Mouse (Mus musculus): Measurements from ENCODE around the gene Papln. TPM values are rescaled to one million over a fixed set of nuclear protein-coding genes. Genes with fewer than 3 reads are reported as not detected.

Papln gene
- polyA plus RNA-seq, 1 experiment: 2.1 TPM

DNA sequence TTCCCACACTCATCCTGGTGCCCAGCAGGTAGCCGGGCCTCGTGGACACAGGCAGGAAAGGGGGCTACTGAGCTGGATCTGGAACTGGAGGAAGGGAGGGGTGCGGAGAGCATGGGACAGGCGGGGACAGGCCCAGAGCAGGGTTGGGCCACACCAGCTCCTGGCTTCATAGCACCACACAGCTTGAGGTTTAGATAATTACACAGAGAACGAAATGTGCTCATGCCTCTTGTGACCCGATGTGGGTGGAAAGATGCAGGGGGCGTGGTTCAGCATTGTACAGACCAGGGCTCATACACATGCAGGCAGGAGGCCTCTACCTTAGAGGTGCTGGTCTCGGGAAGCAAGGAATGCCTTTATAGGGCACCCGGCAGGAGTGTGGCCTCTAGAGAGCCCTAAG is 4.4 kb downstream of the Papln start:
- no peak for DNase-seq (ENCODE audit: low spot score)

DNA sequence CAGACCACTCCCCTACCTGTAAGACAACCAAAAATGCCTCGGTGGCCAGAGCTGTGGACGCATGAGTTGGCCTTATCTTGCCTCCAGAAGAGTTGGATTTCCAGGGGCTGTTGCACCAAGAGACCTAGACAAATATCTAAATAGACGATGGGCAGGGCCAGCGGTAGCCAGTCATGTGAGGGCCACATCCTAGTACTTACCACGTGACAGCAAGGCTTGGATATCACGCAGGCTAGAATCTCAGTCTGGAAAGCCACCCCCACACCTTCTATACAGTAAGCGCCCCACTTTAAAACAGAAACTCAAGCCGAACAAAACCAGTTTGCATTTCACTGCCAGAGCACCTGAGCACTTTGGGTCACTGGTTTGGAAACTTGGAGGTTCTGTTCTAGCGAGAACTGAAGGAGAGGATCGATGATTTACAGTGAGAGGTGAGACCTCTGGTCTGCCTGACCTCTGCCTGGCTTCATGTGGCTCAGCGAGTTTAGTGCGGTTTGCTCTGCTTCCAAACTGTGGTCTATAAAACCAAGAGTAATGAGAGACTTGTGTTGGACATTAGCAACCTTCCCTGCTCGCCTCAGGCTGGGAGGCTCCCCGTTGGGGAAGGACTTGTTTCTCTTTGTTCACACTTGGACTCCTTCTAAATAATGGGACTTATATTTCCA is 4.9 kb downstream of the Papln start:
- DNase-seq (ENCODE audit: low spot score): no peak

DNA sequence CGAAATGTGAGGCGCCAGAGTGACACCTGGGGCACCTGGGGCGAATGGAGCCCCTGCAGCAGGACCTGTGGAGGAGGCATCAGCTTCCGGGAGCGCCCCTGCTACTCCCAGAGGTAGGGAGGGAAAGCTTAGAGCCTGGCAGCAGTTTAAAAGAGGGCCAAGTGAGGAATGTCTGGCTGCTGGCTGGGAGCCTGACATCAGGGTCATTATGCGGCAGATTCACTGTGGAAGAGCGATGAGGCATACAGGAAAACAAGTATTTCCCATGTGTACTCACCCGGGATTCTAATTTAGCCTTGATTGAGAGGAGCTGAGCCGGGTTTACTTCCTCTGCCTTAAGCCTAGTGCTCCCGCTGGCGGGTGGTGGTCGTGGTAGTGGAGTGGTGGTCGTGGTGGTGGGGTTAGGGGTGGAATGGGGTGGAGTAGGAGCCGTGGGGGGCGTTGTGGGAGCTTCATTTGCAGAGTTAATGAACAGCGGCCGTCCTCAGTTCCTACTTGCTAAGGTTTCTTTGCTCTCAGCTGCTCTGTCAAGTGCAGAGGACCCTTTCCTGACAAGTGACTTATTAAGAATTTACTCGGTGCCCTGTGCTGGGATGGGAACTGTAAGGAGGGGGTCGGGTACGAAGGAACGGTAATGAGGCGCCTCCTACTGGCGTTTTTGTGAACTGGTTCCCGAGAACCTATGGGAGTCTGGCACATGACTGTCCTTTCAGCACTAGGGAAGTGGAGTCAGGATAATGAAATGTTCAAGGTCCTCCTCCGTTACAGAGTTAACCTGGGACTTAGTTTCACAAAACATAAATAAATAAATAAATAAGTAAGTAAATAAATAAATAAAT is 7.2 kb downstream of the Papln start:
- DNase-seq (ENCODE audit: low spot score): no peak

DNA sequence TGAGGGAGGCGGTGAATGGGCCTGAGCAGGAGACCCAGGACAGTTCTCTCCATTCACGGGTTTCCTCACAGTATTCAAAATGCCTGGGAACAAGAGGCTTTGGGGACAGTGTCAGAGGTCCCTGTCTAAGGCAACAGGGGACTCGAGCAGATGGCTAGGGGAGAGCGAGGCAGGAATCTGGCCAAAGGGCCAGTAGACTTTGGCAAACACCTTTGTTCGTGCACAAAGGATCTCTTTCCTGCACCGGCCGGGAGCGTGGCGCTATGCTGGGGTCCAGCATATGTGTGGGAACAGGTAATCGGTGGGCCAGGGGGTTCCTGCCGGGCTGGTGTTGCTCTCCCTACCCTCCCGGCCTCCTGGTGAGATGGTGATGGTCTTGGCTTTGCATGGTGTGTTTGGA is 12.2 kb downstream of the Papln start:
- DNase-seq (ENCODE audit: low spot score): no peak

DNA sequence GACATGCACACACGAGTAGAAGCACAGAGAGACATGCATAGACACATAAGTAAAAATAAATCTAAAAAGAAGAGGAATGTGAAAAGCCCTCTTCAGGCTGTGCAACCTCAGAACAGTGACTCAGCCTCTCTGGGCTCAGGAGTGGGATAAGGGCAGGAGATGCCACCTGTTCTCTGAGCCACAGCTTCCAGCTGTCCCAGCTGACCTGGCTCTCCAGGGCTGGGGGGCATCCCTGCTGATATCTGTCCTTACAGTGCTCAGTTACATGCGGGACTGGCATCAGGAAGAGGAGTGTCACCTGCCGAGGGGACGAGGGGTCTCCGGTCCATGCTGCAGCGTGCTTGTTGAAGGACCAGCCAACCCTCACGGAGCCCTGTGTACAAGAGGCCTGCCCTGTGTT is 13.3 kb downstream of the Papln start:
- DNase-seq (ENCODE audit: low spot score): no peak

DNA sequence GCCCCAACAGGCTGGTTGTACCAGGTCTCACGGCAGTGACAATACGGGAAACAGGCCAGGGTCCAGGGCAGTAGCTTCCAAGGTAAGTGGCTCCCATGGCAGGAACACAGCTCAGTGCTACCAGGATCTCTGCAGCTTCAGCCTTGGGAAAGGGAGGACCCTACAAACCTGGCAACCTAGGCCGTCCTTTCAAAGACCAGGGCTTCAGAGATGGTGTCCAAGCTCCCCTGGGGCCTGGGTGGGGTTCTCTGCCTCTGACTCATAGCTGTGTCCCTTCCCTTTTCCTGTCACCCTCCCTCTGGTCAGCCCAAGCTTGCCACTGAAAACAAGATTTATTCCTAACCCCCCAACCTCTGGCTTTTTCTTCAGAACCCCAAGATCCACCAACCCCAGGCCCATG is 16.7 kb downstream of the Papln start:
- DNase-seq (ENCODE audit: low spot score): no peak

DNA sequence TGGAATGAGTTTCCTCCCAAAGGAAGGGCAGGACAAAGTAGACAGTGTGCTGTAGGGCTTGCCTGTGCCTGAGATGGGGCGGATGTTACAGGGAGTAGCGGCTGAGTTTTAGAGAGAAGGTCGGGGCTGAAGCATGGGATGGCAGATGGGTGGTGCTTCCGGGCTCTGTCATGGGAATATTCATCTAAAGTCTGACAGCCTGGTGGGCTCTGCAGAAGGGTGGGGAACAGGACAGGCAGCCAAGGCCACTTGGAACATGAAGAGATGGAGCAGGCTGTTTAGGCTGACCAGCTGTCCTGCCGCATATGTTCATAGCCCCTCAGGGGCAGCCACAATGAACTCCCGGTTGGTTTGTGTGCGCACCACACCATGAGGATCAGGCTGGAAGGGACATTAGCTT is 17.8 kb downstream of the Papln start:
- no peak for DNase-seq (ENCODE audit: low spot score)

DNA sequence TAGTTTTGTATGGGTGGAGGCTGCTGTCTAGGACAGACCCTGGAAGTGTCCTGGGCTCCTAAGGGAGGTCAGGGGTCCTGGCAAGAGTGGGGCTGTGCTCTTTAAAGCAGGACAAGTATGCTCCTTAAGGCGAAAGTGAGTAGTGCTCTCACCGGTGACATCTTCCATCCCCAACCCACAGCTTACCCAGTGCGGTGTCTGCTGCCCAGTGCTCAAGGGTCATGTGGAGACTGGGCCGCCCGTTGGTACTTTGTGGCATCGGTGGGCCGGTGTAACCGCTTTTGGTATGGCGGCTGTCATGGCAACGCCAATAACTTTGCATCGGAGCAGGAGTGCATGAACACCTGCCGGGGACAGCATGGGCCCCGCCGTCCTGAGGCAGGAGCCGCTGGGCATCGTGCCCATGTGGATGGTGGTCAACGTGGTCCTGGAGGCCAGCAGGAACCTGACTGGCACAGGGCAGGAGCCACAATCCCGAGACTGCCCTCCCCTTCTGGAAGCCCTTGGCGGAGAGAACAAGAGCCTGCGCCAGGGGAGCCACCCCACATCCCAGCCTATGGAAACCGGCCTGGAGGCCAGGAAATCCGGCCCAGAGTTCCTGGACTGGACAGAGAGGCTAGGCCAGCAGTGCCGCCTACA is 18.3 kb downstream of the Papln start:
- DNase-seq (ENCODE audit: low spot score): no peak

DNA sequence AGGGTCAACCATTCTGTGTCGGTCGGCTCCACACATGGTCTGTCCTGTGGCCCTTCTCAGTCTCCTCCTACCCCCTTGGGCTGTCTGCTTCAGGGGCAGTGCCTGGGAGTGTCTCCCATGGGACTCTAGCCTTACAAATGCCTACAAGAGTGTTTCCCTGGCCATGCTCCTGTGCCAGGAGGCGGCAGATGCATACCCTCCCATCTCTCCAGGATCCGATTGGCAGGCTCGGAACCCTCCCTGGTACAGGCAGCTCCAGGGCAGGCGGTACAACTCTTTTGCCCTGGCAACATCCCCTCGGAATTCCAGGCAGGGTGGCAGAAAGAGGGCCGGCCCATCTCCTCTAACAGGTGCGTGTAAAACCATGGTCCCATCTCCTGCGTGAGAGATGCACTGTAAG is 19.2 kb downstream of the Papln start:
- no peak for DNase-seq (ENCODE audit: low spot score)

DNA sequence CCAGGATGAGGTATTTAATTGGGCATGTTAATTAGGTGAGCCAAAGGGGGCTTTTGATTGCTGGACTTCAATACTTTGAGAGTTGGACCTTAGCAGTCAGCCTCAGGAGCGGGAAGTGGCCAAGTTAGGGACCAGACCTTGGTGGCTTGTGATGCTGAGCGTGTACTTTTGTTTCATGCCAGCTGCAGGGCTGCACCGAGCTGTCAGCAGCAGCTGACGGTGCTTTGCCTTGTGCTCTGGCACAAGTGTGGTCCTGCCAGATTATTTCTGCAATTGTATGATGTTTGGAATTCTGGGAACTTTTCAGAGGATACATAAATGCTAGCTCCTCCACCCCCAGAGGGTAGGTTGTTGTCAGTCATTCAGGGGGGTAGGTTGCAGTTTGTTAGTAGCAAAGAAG is 21.9 kb downstream of the Papln start:
- no peak for DNase-seq (ENCODE audit: low spot score)

DNA sequence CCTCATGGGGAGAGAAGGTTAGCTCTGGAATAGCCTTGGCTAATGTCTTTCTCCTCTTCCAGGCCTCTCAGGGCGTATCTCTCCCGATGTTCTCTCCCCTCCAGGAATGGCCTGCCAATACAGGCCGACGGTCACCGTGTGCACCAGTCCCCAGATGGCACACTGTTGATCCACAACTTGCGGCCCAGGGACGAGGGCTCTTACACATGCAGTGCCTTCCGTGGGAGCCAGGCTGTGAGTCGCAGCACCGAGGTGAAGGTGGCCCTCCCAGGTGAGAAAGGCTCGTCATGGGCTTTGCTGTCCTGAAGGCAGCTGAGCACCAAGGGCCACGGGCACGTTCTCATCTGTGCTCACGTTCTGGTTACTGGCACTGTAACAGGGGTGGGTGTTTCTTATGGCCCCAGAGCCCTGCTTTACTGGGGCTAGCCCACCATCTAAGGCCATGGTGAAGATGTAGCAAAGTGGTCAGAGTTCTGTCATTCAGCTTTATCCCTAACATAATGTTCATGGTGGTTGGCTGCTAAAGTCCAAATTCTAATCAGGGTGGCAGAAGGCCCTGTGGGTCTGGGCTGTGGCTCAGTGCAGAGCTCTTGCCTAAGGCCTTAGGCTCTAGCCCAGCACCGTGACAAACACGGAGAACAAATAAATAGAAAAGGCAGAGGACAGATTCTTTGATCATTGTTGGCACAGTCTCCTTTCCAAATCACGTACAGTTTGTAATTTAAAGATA is 25.8 kb downstream of the Papln start:
- DNase-seq (ENCODE audit: low spot score): no peak

DNA sequence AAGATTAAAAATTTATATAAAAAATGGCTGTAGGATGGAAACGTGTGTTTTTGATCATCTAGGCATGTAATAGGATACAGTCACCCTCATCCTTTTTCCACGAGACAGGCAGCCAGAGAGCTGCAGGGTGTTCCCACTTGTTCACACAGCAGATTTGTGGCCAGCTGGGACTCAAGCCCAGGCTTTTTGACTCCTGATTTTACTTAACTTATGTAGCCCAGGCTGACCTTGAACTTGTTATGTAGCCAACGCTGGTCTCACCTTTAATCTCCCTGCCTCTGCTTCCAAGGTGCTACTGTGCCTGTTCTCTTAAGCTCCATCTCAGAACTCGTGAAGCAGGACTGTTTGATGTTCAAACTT is 26.3 kb downstream of the Papln start:
- DNase-seq (ENCODE audit: low spot score): no peak

DNA sequence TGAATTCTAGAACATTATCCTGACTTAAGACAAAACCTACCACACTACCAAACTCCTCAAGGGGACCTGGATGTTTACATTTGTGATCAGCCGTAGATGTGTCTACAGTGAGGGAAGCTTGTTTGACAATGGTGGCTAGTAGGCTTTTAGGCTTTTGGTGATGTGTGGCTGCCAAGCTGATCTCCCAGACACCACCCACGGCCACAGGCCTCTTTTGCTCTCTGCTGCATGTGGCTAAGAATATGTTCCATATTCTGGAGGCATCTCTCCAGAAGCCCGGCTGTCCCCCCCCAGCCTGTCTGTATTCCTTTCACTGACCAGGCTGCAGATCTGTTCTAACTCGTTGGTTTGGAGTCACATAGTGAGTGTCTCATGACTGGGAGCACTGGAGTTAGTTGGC is 27.3 kb downstream of the Papln start:
- DNase-seq (ENCODE audit: low spot score): no peak

DNA sequence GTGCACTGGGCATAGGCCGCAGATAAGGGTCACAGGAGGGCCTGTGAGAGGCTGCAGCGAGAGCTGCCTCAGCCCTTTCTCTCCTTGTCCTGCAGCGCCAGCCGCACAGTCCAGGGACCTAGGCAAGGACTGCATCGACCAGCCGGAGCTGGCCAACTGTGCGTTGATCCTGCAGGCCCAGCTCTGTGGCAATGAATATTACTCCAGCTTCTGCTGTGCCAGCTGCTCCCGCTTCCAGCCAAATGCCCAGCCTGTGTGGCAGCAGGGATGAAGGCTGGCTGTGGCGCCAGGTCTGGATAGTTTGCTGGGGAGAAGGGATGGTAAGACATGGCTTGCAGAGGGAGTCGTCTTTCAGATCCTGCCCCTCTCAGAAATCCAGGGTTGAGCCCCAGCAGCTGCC is 28.3 kb downstream of the Papln start:
- DNase-seq (ENCODE audit: low spot score): no peak

DNA sequence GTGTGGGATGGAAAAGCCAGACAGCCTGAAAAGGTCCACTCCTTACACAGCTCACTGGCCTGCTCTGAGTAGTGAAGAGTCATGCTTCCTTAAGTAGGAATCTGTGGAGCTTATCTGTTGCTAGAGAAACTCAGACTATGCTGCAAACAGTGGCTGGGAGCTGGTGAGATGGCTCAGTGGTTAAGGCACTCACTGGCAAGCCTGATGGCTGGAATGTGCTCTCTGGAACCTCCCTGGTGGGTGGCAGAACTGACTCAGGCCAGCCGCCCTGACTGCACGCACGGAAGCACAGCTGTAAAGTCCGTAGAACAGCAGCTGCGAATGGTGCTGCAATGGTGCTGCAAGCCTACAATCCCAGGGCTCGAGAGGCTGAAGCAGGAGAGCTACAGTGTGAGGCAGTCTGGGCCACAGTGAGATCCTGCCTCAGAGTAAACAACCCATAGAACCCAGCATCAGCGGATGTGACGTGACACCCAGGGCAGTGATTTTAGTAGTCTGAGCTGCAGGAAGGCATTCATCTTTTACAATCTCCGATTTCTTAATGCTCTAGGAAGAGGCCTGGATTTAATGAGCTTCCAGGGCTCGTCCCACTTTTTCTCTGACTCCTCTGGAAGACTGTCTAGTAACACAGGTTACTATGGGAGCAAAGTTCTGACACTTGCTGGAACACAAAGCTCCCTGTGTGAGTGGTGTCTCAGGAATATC is 29.4 kb downstream of the Papln start:
- no peak for DNase-seq (ENCODE audit: low spot score)

DNA sequence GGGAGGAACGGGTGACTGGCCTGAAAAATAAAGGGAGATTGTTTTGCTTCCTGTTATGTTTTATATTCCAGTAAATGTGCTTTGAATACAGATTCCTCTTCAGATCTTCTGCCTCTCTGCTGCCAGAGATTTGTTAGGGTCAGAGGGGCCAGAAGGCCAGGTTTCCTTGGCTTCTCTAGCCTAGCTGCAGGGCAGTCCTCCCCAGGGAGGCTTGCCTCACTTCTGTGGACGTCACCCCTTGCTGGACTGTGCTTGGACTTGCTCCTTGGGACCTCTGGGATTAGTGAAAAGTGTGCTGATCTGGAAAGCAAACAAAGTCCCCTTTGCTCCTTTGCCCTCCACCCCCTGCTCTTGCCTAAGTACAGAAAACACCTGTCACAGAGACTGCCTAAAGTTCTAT is 31.6 kb downstream of the Papln start:
- no peak for DNase-seq (ENCODE audit: low spot score)

DNA sequence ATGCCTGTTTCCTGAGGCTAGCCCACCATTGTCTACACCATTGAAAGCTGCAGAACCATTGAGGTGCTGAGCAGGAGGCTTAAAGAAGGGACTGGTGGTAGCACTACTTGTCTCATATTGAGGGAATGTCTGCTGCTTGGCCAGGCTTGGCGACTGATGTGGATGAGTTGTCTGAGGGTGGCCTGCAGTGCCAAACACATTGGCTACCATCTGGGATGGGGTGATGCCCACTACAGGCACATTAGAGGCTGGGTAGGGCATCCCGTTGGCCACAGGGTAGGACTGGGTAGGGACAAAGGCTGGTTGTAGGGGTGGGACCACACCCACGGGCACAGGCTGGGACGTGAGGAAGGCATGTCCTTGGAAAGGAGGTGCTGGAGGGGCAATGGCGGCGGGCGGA is 32.2 kb downstream of the Papln start:
- DNase-seq (ENCODE audit: low spot score): no peak

DNA sequence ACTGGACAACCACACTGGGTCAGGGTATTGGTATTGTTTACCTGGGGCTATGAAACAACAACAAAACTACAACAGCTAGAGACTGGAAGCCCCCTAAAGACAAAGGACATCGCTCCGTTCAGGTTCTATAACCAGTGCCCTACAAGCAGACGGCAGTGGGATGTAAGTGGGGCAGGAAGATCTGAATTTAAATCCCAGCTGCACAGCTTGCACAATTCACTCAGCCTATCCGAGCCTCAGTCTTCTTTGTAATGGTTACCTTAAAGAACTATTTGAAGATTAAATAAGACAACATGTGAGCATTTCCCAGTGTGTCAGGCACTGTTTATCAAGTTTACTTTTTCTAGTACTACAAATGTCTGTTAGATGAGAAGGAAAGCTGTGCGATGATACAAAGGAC is 34.9 kb downstream of the Papln start:
- no peak for DNase-seq (ENCODE audit: low spot score)

DNA sequence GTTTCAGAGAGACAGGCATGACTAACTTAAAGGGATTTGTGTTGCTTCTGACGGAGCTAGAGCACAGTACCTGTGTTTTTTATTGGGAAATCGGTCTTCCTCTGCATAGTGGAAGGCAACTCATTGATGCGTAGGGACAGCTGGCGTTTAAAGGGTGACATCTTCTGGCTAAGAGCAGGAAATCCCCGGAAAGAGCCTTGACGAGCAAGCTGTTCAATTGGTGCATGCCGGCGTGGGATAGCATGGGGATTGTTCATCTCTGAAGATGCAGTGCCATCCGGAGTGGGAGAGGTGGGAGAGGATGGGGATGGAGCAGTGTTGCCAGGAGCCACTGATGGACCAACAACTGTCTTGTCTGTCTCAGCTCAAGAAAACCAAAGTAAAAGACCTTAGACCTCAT is 37.5 kb downstream of the Papln start:
- no peak for DNase-seq (ENCODE audit: low spot score)

DNA sequence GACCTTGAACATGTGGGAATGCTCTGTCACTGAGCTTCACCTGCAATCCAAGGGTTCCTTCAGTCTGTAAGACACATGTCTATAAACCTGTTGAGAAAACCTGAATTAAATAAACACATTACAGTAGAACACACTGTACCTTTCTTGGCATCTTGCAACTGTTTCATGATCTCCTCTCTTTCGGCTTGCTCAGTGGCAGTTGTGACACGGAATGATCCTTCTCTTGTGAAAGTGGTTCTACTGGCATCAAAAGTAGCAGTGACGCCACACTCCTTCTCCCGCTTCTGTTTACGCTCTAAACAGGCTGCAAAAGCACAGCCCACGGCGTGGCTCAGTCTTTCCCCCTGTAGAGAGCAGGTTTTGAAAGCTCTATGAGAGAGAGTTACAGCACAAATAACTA is 40.2 kb downstream of the Papln start:
- no peak for DNase-seq (ENCODE audit: low spot score)

DNA sequence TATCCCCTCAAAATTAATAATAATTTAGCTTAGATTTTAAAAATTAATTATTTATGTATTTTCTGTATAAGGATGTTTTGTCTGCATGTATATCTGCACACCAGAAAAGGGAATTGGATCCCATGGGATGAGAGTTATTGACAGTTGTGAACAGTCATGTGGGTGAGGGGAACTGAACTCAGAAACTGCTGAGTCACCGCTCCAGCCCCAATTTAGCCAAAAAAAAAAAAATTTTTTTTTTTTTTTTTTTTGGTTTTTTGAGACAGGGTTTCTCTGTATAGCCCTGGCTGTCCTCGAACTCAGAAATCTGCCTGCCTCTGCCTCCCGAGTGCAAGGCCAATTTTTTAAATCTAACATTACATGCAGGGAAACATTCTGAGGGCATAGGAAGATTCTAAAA is 48.5 kb downstream of the Papln start:
- no peak for DNase-seq (ENCODE audit: low spot score)

DNA sequence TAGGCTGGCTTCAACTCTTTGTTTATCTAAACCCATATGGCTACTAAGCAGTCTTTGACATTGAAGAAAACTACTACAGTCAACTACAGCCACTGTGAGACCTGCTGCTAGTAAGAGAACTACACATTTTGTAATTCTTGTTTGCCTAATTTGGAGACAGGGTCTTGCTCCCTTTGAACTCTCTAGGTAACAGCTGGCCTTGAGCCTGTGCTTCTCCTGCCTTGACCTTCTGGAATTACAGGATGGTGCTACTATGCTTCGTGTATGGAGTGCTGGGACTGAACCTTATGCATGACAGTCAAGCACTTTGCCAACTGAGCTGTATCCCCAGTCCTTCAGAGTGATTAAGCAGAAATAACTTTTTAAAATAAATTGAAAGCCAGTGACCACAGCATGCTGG is 53.2 kb downstream of the Papln start:
- no peak for DNase-seq (ENCODE audit: low spot score)
